Mouse (Mus musculus) layer of hippocampus, postnatal 14 days (tissue): ENCODE data around the gene Impad1. TPM values are rescaled to one million over a fixed set of nuclear protein-coding genes. Genes with fewer than 3 reads are reported as not detected.

Experiments
- DNase-seq, 2 experiments: peaks; one replicate each; pipeline ENCODE4 v3.0.0; 2021 to 2022; ENCODE audit warnings: low spot score in 2 of 2, mixed read lengths in 1 of 2
- long read RNA-seq, 2 experiments: library from polyadenylated mRNA; stranded (forward); transcript quantifications; one replicate each; pipeline ENCODE4 v2.0.0; 2021
- total RNA-seq, 2 experiments: library from RNA; stranded (reverse); gene quantifications; 2 replicates each; pipeline ENCODE4 v1.2.3; 2021

Impad1 gene
- 10 to 100 TPM; 72.6 to 72.8 TPM for total RNA-seq
- long read RNA-seq, experiment 1, full-length matches to known transcripts = 15 of 23 reads
- long read RNA-seq, experiment 1, partial matches to known transcripts = 1 of 23 reads
- long read RNA-seq, experiment 1, other reads (novel, unspliced or antisense) = 7 of 23 reads
- long read RNA-seq, experiment 2, full-length matches to known transcripts = 25 of 32 reads
- long read RNA-seq, experiment 2, partial matches to known transcripts = 0 of 32 reads
- long read RNA-seq, experiment 2, other reads (novel, unspliced or antisense) = 7 of 32 reads

DNA sequence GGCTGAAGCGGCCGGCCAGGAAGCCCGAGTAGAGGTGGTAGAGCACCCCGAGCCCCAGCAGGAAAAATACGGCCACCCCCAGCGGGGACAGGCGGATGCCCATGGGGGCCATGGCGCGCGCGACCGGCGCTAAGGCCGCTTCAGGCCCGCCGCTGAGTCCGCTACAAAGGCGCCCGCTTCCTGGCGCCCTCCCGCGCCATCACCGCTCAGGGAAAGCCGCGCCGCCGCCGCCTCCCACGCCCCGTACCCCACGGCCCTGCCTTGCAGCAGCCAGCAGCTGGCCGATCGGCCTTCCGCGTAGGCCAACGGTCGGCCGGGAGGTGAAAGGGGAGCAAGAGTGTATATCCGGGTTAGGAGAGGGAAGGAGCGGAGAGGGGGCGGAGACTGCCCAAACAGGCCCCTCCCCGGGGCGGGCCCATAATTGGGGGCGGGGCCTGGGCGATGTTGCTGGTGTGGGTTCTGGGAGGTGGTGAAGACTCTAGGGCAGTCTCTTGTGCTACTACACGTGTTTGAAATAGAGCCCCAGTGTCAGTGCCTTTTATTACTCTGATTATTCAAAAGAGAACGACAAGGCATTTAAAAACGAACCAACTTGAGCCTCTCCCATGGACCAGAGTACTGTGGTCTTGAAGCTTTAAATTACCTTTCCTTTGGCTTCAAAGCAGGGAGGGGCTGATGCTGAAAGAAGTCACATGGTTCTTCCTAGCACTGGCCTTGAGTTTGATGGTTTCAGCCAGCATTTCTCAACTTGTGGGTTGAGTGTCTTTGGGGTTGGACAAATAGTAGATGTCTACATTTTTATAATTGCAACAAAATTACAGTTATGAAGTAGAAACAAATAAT lies at the start of gene Impad1:
TSS of gene Impad1 (minus strand) at position 364 of the 843 bp plus-strand sequence.
- DNase-seq = peak; percentile 82 to 85

DNA sequence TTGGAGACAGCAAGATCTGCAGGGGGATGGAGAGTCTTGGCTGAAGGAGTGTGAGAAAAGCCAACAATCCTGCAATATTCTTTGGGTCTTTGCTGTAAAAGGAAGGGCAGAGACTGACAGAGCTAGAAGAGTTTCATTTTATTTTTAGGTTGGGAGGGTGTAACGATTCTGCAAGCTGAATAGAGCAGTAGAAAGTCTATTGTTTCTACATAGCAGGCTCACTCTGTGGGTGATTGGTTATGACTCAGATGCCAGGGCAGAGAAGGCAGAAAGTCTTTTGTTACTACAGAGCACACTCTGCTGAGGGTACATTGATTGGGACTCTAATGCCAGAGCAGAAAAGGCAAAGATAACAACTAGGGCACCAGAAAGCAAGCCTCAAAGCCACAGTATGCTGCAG lies 47.0 kb upstream of the Impad1 start:
- peak in 1 of 2 experiments; percentile 3 for DNase-seq

DNA sequence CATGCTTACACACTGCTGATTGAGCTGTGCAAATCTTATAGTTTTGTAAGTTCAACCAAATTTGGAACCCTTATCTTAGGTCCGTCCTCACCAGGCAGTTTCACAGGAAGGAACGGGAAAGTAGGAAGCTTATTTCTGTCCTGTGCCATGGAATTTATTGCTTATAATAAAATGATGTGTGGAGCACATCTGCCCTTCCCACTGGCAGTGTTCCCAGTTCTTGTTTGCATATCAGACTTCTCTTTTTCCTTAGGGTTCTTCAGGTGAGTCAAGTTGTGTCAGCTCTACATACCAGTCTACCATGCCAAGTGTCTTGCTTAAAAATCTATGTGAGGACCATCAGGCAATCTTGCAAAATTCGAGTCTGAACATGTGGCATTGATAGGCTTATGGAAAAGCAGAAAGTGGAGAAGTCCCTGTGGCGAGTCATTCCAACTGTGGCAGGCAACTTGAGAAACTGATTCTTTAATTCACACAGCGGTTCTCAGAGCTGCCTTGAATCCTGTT lies 40.7 kb upstream of the Impad1 start:
- no peak for DNase-seq

DNA sequence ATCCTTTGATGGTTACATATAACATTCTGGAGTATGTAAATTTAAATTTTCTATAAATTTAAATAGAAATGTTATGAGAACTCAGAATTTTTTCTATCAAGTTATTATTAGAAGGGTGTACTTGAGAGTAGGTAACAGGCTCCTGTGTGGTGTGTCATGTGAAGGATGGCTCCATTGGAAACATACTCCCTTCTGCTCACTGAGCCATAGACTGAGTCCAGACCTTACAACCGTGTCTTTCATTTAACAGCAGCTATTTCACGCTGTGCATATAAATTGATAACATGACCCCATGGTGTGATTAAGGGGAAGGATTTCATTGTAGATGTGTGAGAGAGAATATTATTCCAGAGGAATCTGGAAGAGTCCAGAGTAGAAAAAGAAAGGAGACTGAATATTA lies 35.0 kb upstream of the Impad1 start:
- no peak for DNase-seq

DNA sequence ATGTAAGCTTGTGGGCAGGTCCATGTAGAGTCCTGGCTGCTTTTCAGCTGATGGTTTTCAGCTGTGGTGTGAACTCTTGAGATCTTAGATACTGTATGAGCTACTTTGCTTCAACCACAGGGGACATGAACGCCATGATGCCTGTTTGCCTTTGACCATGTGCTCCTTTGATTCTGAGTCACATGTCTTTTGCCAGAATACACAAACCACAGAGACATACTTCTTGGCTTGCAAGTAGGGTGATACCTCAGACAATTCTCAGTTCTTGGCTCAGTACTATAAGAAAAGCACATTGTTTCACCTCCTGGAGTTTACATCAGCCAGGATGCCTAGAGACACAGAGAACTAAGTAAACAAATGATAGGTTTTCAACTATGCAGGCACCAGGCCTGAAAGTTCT lies 29.0 kb upstream of the Impad1 start:
- no peak for DNase-seq

DNA sequence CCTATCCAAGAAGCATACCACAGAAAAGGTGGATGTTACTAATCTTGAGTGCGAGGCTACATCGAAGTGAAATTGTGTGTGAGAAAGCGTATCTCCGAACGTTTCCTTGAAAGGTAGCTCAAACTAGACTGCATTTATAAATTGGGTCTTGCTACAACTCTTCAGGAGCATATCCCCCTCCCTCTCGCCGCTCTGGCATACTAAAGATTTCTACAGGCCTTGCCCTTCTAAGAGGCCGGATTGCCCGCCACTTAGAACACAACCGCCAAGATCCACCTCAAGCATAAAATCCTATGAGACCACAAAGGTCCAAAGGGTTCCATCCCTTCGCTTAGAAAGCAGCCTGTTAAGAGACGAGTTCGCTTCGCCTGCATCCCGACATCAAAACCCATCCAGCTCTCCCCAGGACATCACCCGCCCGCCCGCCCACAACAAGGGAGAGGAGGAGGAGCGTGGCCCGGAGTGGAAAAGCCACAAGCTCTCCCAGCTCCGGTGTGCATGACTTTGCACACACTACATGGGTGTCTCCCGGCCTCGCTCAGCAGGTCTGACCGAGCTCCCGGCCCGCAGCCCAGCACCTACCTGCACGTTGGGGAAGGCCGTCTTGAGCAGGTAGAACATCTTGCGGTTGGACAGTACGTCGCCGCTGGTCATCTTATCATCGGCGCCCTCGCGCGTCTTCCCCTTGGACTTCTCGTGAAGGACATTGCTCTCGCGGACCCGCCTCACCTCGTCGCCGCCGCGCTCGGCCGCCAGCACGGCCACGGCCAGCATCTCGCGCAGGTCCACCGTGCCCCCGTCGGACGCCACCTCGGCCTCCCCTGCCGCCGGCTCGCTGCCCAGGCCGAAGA lies 789 bp downstream of the Impad1 start:
- peak; percentile 34 to 50 for DNase-seq

DNA sequence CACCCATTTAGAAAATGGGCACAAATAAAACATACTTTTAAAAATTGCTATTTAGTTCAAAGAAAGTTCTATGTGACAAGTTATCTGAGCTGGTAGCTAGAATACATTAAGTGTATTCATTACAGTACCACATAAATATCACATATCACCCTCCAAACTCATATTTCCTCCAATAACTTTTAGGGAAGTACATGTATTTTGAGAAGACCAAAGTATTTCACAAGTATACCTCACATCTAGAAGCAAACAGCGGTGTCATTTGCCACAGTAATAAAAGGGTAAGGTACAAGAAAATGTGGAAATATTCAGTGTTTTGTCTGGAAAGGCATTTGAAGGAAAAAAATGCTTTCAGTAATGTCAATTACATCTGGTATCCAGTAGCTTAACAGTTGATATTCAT lies 2.0 kb downstream of the Impad1 start:
- no peak for DNase-seq

DNA sequence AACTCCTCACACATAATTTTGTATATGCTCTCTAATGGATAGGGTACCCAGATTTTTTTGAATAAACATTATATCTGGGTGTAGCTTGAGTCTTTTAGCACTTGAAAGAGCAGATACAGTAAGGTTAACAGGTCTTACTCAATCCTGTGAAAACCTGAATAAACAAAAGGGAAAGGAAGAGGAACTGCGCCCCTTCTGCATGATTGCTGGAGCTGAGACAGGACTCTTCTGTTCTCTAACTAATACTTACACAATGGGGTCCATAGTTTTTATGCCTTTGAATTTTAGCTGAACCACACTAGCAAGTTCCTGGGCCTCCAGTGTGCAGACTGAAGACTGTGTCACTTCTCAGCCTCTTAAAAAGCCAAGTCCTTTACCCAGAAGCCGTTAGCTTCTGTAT lies 8.0 kb downstream of the Impad1 start:
- DNase-seq = no peak

DNA sequence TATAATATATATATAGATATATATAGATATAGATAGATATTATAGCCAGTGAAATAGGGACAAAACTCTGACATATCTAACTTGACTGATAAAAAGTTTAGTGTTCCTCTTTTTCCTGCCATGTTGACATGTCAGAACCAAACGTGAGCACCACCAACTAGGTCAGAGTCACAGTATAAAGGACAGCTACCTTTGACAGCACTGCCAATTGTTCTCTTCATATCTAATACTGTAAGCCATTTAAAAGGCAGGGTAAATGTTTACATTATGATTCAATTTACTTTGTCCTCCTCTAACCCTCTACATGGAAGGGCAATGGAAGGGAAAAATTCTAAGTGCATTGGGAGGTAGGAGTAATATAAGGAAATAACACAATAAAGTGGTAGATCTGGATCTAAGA lies 8.8 kb downstream of the Impad1 start:
- DNase-seq = no peak

DNA sequence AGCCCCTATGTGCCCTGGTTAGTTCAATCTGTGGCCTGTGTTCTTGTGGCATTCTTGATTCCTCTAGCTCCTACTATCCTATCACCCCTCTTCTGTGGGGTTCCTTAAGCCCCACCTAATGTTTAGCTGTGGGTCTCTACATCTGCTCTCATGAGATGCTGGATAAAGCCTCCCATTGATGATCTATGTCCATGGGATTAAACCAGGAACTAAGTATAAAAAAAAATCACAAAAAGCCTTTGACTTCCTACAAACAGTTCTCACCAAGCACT lies 9.5 kb downstream of the Impad1 start:
- DNase-seq = no peak

DNA sequence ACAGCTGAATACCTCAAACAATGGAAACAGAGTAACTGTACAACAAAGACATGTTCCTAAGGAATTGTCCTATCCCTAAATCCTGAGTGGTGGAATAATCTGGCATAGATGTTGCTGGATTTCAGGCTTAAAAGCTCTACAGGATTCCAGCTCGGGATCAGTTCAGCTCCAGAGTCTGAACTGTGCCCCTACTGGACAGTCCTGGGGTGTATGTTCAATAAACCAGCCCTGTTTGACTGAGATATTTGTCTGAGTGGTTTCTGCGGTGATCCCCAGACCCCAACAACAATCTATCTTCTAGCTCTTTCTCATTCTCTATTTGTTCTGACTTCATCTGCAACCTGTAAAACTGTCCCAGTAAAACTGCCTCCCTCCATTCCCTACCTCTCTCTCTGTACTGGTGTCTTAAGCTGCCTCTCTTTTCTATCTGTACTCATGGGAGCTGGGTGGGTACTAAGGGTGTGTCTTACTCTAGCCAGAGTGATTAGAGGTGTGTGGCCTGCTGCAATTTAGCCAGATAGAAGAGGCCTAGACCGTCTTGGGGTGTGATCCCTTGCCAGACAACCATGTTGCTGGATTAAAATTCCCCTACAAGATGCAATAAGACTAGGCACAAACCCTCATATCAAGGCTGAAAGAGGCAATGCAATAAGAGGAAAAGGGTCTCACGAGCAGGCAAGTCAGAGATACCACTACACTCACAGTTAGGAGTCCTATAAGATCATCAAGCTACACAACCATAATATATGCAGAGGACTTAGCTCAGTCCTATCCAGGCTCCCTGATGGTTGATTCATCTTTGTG lies 10.1 kb downstream of the Impad1 start:
- no peak for DNase-seq

DNA sequence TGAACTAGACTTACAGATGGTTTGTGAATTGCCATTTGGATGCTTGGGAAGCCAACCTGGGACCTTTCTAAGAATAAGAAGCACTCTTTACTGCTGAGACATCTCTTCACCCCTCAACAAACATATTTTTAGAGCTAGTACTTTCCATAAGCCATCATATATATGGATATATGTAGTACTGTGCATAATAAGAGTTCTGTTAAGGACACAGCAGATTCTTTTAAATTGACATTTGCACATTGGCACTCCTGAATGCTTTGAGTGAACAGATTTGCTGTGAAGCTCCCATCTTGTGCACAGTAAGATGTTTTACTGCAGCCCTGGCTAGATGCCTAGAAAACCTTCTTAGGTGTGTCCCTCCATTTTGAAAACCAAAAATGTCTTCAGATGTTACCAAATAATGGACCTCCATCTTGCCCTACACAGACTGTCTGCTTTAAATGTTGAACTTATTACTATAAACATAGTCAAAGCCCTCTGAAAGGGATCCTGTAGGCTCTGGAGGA lies 13.8 kb downstream of the Impad1 start:
- peak in 1 of 2 experiments; percentile 18 for DNase-seq

DNA sequence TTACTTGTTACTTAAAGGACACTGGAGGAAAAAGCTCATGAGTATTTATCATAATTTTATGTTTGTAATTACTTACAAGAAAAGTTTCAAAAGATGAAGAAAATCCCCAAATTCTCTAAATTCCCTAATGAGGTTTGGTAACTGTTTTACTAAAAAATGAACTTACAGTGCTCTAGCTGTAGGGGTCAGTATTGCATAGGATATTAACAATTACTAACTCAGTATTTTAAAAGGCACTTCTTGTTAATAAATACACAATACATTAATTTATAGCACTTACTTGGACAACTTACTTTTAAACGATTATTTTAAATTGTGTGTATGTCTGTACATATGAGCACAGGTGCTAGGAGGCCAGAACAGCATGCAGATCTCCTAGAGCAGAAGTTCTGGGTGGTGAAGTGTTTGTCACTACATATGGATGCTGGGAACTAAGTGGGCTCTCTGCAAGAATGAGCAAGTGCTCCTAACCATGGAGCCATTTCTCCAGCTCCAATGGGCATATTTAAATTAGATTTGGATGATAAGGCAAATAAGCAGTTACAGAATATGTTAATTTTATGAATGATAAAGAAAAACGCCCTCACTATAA lies 21.5 kb downstream of the Impad1 start:
- DNase-seq = peak in 1 of 2 experiments; percentile 12

DNA sequence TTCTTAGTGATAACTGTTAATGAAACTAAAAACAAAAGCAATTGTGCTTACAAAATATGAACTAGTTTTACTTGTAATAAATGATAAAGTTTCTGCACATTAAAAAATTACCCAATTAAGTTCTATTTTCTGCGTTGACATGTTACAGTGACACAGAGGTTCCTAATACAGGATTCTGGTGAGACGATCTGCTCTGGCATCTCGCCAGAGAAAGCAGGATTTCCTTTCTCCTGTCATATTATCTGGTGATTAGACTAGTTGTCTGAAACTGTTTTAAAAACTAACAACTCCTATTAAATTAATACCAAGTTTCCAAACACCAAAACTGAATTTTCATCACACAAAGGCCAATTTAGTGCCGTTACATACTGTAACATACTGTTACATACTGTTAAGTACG lies 27.3 kb downstream of the Impad1 start:
- no peak for DNase-seq

DNA sequence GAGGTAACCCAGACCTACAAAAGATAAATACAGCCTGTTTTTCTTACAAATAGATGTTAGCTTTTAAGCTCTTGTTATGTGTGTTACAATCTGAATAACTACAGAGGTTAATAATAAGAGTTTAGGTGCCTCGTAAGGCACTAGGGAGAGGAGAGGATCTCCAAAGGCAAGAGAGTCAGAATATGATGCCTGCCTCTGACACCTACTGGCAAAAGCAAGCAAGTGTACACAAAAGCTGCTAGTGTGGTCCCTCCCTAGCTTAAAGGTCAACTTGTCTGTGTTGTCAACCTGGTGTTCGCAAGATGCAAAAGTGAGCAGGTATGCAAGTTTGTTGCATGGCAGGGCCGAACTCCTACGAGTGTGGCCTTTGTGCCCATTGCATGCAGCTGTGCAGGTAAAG lies 34.8 kb downstream of the Impad1 start:
- no peak for DNase-seq

DNA sequence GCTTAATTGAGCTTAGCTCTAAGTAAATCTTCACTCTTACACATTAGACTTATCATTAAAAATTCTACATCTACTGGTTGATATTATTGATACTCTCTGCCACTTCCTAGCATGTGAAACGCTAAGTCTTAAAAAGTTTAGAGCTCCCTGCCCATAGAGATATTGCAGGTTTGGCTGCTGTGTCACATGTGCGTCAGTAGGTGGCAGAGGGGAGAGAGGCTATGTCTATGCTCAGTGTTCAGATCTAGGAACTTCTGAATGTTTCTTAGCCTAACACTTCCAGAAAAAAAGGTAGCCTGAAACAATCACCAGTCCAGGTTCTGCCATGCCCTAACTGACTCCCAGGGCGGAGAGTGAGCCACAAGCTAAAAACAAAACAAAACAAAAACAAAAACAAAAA lies 63.7 kb downstream of the Impad1 start:
- DNase-seq = no peak

DNA sequence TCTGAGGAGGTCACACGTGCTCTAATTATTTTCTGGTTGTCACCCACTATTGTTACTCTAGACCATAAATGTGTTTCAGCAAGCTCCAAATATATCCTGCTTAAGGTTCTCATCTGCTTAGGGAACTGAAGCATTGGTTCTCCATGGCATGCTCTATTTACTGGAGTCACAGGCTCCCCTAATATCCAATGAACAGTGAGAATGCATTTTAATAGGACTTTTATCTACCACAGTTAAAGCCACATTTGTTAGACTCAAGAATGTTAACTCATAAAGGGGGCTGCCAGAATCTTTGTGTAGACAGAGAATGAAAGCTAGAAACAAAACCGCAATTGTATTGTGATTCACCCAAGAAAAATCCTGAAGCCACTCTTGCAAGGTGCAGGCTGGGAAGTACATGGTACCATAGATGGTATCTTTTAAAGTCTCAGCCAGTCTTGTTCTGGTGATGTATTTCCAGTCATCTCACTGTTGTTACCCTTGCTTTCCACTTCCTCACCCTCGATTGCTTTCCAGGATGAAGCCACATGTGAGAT lies 66.8 kb downstream of the Impad1 start:
- DNase-seq = no peak

DNA sequence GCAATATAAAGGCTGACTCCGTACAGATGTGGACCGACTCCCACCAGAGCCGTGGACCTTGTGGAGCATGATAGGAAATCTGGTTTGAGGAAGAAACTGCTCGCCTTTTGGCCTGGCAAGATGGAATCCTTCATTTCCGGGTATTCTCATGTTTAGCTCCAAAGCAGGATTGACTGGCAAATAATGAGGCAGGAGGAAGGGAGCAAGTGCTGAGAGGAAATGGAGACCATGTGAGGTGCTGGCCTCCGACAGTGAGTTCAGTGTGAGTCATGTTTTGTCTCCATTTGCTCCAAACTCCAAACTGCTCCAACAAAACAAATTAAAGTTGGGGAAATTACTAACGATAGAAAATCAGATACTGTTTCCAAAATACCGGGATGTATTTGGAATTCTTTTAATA lies 69.3 kb downstream of the Impad1 start:
- DNase-seq = no peak

DNA sequence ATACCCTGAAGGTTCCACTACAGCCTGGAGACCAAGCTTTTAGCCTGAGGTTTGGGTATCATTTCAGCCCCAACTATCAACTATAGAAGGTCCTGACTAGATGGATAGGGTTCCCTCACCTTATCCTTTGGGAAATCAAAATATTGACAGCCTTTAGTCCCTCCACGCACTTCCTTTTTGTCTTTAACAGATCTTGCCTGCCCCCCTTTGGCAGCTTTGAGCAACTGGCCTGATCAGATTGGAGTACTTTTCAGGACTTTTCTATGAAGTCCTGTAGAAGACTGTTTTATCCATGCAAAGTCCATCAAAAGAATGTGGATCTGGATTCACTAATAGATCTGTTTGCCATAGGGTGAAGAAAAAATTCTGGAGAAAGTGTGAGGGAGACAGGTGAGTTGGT lies 71.1 kb downstream of the Impad1 start:
- no peak for DNase-seq

DNA sequence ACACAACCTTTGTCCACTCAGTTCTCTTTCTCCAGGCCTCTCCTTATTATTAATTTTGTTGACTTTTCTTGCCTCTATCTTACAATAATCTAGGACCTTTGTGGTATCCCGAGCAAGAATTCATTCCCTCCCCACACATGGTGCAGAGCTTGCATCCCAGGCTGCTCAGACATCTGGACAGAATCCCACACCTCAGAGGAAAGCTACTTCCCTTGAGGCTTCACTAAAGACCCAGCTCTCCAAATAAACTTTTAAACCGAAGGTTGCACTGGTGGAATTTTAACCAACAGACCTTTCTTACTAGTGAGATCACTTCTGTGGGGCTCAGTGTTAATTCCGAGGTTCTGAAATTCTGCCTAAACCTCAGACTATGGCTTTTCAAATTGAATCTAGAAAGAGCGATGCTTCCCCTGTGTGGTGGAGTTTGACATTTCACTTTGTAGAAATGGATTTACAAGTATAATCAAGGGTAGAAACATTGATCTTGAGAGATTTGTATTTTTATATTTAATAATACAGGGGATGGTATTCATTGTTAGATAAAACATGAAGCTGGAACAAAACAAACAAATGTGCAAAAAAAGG lies 75.3 kb downstream of the Impad1 start:
- DNase-seq = peak; percentile 22 to 69
